Mouse (Mus musculus) skeletal muscle tissue, postnatal 0 days (tissue): ENCODE results near the gene Gon4l. TPM values are rescaled to one million over a fixed set of nuclear protein-coding genes. Genes with fewer than 3 reads are reported as not detected.

ENCODE experiments used
- polyA plus RNA-seq: library from polyadenylated mRNA; unstranded; fragments of >200 nt; fragmentation: Nextera tagmentation; extraction: Ambion mirVana; gene quantifications from 2 replicates; pipeline ENCODE4 v1.2.1, GENCODE M21; 2015

The Gon4l gene
- polyA plus RNA-seq = 2.8 and 2.9 TPM in 2 replicates

GRCm38 (mm10) chr3:88834951-88835491 is at the start of gene Gon4l:
Gon4l (plus strand) TSS chr3:88835231.

GRCm38 (mm10) chr3:88913511-88914383 is 78.7 kb downstream of the Gon4l start, which contains the start of gene Msto1:
Msto1 (minus strand) TSS chr3:88913999.

GRCm38 (mm10) chr3:88950576-88951326 is 115.7 kb downstream of the Gon4l start, which contains the start of the genes Ash1l and Dap3:
Ash1l (plus strand) TSS chr3:88950622.
Dap3 (minus strand) TSS chr3:88951181.

Other genes with a start within 250 kb of the Gon4l start
- gene Arhgef2, start 229.3 kb upstream of the Gon4l start, polyA plus RNA-seq = 78.9 and 79.6 TPM in 2 replicates
- not detected in 2 replicates for gene Rxfp4, start 182.1 kb upstream of the Gon4l start, polyA plus RNA-seq
- 32.3 and 34.5 TPM in 2 replicates for gene Khdc4, start 149.4 kb upstream of the Gon4l start, polyA plus RNA-seq
- gene Rit1, start 118.4 kb upstream of the Gon4l start, polyA plus RNA-seq = 49.5 and 51.0 TPM in 2 replicates
- gene Syt11, start 60.1 kb upstream of the Gon4l start, polyA plus RNA-seq = 3.5 and 3.6 TPM in 2 replicates
- 36.3 and 39.4 TPM in 2 replicates for gene Msto1, start 78.8 kb downstream of the Gon4l start, polyA plus RNA-seq
- gene Ash1l, start 115.4 kb downstream of the Gon4l start, polyA plus RNA-seq = 9.1 and 9.2 TPM in 2 replicates
- 80.8 and 94.1 TPM in 2 replicates for gene Dap3, start 116.0 kb downstream of the Gon4l start, polyA plus RNA-seq